Mouse (Mus musculus): ENCODE measurements around the gene Prkar2b.
A peak's percentile ranks its signal among the peaks of the same experiment; 100 is the strongest.

The Prkar2b gene

DNA sequence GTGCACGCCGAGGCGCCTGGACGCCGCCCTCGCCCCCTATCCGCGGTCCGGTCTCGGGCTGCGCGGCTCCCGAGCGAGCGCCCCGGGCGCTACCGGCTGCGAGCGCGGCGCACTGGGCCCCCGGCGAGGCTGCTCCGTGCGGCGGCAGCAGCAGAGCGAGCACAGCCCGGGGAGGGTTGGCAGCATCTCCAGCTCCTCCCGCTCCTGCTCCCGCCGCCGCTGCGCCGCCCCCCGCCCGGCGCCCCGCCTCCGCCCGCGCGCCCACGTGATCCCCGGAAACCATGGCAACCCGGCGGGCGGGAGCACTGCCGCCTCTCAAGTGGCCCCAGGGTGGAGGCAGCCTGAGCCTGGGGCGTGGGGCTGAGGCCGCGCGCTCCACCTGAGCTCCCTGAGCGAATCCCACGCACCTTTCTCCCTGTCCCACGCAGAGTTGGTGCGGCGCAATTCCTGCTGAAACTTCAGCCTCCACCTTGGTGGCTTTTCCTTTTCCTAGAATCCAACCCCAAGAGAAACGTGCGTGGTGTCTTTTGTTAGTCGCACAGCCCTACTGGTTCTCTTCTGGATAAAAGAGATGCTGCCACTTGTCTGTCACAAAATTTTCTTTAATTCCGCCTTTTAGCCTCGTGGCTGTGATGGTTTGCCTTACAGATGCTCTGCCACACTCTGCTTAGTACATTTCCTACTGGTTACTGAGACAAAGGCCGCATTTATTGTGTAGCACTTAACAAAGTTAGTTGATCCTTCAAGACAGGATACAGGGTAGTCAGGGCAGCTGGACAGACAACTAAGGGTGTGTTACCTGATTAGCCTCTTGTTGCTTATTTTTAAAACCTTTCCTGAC lies at the start of gene Prkar2b:
TSS of gene Prkar2b (minus strand) at position 207 of the 841 bp plus-strand sequence.
- DNase-seq (ENCODE audit: low read depth in 2 of 2, low spot score in 2 of 2): peak; percentile 84 to 88

DNA sequence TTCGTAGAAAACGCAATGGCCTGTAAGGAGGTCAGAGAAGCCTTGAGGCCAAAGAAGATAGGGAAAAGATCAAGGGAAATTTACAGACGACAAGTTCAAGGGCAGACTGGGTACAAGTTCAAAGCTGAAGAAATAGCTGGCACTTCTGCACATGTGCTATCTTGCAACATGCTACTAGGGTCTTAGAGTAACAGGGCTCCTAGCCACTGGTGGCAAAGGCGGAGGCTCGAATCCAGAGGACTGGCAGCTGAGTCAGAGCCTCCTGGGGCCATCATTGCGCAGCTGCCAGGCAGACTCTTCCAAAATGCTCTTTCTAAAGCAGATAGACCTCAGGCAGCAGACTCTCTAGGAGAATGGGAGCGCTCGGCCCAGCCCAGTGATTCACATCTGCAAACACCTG lies 48.1 kb upstream of the Prkar2b start:
- DNase-seq (ENCODE audit: low read depth in 2 of 2, low spot score in 2 of 2): no peak

DNA sequence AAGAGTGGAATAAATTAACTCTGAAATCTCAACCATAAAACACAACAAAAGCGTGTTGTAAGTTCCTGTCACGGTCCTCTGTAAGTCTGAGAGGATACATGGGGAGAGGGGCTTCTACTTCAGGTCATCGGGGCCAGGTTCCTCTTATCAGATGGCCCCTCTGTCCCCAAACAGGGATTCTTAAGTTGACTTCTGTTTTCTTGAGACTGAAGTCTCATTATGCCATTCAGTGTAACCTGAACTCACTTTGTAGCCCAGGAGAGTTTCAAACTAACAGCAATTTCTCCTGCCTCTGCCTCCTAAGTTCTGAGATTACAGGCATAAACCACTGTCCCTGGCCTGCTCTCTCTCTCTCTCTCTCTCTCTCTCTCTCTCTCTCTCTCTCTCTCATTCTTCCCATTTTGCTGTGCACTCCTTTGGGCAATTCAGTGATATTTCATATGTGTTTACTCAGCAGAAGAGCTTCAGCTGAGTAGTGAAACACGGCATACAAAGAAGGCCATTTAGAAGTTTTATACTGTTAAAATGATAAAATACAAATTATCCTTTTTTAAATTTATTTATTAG lies 43.9 kb upstream of the Prkar2b start:
- DNase-seq (ENCODE audit: low read depth in 2 of 2, low spot score in 2 of 2): no peak

DNA sequence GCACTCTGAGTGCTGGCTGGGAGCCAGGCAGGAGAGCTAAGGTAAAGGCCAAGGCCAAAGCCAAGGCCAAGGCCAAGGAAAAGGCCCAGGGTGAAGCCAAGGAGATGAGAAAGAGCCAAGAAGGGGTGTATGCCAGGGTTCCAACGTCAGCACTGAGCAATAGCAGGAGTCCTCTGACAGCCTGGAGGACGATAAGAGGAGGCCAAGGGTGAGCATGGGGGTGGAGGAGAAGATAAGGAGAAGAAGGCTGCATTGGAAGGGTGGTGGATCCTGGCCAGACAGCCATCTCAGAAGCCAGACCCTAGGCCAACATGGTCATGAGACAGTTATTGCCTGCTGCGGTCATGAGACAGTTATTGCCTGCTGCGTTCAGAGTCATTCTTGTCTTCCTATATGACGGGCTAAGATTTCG lies 43.4 kb upstream of the Prkar2b start:
- no peak for DNase-seq (ENCODE audit: low read depth in 2 of 2, low spot score in 2 of 2)

DNA sequence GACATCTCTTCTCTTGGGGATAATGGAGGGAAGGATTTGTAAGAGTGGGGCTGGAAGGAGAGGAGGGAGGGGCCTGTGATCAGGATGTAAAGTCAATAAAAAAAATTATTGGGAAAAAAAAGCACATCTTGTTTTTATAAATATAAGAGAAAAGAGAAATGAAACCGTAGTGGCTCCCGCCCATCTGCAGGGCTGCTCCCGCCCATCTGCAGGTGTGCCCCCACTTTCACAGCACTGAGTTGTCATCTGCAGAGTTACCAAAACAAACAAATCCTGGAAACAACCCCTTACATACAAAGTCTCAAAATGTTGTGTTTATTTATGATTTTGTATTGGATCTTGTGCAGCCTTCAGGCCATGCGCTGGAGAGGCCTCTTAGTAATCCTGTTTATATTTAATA lies 40.2 kb upstream of the Prkar2b start:
- no peak for DNase-seq (ENCODE audit: low read depth in 2 of 2, low spot score in 2 of 2)

DNA sequence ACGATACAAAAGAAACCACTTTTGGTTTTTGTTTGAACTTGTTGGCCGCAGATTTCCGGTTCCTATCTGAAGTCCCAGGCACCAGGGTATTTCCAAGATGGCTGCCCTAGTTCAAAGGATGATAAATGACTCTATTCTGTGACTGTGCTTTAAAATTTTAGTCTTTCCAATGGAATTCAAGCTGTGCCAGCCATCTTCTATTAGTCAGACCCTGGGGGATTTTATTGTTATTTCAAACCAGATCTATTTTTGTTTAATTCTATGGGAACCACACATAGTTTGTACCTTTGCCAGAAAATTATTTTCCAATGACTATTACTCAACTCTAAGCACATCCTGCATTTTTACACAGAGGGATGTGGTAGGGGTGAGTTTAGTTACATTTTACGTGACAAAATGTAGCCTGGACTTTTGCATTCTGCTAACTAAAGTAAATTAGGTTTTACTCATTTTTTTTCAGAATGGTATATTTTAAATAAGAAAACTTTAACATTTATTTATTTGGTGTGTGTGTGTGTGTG lies 38.6 kb upstream of the Prkar2b start:
- no peak for DNase-seq (ENCODE audit: low read depth in 2 of 2, low spot score in 2 of 2)

DNA sequence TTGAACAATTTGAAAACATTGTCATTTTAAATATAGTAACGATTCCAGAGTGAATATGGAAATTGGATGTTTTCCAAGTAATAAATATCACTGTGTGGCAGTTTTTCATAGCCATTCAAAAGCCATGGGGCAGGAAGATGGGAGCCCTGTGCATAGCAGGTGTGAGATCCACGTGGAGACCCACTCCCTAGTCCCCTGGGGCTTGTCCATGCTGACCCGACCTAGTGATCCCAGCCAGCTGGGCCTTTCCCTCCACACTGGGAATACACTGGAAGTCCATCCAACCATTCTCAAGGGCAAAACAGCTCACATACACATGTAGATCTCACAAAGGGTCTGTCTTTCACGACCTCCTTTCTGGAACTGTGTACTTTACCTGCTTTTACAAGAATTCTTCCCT lies 37.5 kb upstream of the Prkar2b start:
- no peak for DNase-seq (ENCODE audit: low read depth in 2 of 2, low spot score in 2 of 2)

DNA sequence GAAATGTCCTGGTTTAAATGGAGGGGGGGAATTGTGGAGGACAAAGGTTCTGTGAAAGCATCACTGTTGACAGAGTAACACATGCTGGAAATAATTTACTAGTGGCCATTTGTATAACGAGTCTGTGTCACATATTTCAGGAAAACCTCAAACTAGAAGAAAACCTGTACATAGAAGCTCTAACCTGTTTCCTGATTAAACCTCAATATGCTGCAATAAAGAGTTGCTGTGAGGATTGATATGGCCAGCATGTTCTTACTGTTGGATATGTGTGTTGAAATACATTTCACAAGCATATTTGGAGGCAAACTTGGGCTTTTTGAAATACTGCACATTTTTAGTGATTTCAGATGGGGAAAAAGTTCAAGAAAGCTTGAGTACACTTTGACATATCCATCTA lies 36.0 kb upstream of the Prkar2b start:
- no peak for DNase-seq (ENCODE audit: low read depth in 2 of 2, low spot score in 2 of 2)

DNA sequence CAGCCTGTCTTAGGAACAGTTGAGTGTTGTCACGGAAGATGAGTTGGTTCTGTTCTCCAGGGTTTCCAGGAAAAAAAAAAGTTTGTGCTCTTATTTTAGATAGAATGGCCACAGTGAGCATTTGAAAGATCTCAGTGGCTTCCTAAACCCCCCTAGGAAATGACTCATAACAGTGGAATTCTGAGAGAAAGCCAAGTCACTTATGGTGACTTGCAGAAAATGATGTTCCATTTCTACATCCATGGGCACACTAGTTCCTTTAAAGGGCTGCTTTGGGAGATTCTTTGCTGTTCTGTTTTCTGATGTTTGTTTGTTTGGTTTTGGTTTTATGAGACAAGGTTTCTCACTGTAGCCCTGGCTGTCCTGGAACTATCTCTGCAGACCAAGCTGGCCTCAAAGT lies 34.1 kb upstream of the Prkar2b start:
- DNase-seq (ENCODE audit: low read depth in 2 of 2, low spot score in 2 of 2): no peak

DNA sequence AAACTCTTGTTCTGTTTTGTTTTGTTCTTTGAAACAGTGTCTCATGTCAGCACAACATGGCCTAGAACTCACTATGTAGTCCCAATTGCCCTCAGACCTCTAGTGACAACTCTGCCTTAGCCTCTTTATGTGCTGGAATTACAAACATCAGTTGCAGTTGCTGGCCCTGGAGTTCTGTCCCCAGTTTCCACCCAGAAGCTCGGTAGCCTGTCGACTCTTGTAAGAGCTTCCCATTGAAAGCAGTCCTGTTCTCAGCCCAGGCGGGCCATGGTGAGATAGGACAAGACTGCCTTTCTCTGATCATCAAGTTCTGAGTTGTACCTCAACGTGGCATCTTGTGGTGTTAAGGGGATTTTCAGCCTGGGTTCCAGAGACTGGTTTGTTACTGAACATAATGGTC lies 31.4 kb upstream of the Prkar2b start:
- DNase-seq (ENCODE audit: low read depth in 2 of 2, low spot score in 2 of 2): no peak

DNA sequence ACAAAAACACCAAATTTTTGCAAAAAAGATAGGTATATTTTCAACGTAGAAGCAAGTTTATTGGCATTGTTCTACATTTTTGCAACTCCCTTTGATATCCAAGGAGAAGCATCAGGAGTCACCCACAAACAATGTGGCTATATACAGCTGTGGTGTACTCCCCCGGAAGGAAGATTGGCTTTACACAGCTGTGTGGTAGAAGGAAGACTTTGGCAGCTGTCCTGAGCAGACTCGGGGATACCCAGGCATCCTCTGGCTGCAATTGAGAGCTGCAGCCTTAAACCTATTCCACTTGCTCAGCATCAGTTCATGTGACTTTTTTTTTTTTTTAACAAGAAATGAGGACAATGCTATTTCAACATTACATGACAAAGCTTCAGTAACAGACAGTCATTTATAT lies 27.5 kb upstream of the Prkar2b start:
- DNase-seq (ENCODE audit: low read depth in 2 of 2, low spot score in 2 of 2): no peak

DNA sequence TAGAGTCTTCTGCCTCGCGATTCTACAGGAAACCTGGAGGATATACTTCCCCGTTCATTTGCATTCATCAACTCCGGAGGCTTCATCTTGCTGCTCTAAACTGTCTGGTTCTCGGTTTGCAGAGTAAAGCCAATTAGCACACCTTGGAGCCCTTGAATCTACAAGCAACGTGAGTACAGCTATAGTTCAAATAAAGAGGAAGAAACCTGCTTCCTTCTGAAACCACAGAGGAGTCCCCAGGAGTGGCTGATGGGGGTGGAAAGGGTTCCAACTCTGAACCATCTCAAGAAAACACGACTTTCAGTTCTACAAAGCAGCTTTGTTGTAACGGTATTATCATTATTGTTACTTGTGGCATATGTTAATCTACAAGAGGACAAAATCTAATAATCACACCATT lies 26.2 kb upstream of the Prkar2b start:
- DNase-seq (ENCODE audit: low read depth in 2 of 2, low spot score in 2 of 2): no peak

DNA sequence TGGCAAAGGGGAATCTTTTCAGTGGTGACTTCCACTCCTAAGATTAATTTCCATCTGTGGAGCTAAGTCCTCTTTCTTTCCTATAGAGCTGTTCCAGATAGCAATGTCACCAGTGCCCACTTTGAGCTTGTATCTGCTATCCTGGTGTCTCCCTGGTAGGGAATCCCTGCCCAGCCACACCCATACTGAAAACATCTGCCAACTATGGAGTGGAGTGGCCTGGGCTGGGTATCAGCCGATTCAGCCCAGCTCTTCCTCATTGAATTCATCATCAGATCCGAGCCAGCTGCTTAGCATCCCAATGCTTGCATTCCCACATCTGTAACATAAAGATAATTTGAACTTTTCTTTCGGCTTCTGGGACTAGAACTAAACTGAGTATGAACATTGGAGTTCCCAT lies 25.8 kb upstream of the Prkar2b start:
- DNase-seq (ENCODE audit: low read depth in 2 of 2, low spot score in 2 of 2): no peak

DNA sequence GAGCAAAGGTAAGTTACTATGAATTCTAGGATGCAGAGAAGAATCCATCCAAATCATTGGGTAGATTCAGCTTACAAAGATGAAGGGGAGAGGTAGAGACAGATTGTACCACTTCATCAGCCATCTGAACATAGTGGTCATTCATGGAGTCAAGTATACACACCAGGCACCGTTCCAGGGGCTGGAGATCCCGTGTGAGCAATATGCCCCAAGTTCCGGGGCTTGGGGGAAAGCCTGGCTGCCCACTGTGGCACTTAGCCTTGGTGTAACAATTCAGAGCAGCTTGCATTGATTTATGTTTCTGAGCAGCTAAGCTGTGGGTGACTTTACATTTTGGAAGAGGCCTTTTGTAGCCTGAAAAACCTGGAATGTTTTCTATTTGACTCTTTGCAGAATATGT lies 24.8 kb upstream of the Prkar2b start:
- no peak for DNase-seq (ENCODE audit: low read depth in 2 of 2, low spot score in 2 of 2)

DNA sequence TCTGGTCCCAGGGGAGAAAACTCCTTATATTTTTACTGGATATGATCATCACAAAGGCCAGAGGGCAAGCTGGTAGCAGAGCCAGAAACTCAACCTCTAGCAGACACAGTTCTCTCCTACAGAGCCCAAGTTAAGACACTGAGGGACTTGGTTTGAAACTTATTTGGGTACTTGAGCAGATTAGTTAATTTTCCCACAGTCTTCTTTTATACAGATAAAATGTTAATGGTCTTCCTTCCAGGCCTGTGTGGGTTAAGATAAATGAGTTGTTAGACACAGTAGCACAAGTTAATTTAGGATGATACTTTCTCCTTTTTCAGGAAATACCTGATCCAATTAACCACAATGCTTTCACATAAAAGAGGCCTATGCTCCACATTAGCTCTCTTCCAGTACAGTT lies 24.1 kb upstream of the Prkar2b start:
- DNase-seq (ENCODE audit: low read depth in 2 of 2, low spot score in 2 of 2): no peak

DNA sequence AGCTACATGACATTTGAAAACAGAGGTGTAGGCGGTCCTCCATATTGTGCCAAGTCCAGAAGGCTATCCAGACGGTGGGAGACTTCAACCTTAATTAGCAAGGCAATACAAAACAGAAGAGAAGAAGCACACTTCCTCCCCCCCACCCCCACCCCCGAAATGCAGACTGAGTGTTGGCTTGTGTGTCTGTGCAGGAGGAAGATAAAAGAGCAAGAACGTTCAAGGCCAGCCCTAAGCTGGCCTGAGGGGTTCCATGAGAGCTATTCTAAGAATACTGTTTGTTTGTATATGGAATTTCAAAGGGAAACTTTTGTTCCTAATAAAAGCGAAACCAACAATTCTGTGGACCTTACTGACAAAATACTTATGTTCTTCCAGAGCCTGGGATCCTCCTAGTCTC lies 23.5 kb upstream of the Prkar2b start:
- no peak for DNase-seq (ENCODE audit: low read depth in 2 of 2, low spot score in 2 of 2)

DNA sequence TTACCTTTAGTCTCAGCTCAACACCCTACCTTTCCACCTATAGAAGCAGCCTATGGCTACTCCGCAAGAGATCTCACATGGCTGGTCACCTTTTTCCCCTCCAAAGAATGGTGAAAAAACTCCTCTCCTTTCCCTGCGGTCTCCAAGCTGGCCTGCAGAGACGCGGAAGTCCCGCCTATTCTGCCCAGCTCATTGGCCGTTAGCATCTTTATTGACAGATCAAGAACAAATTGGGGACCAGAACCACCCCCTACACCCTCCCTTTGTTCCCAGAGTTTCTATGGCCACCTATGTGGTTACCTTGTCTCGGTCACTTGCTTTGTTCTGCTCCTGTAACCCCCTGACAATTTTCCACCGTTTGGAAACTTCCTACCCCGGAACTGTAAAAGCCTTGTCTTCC lies 19.6 kb upstream of the Prkar2b start:
- DNase-seq (ENCODE audit: low read depth in 2 of 2, low spot score in 2 of 2): no peak

DNA sequence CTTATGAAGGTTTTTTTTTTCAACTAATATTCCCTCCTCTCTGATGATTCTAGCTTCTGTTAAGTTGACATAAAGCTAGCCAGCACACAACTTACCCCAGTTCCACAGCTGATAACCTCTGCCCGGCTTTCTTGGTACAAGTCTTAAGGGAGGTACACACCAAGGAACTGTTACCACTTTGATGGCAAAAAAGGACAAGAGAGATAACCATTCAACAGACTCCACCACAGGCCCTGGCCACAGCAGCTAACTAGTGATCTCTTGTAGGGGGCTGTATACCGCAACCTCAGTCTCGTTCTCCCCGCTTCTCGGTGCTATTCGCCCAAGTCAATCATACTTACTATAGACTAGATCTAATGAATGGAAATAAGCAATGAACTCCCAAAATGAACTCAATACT lies 16.3 kb upstream of the Prkar2b start:
- no peak for DNase-seq (ENCODE audit: low read depth in 2 of 2, low spot score in 2 of 2)

DNA sequence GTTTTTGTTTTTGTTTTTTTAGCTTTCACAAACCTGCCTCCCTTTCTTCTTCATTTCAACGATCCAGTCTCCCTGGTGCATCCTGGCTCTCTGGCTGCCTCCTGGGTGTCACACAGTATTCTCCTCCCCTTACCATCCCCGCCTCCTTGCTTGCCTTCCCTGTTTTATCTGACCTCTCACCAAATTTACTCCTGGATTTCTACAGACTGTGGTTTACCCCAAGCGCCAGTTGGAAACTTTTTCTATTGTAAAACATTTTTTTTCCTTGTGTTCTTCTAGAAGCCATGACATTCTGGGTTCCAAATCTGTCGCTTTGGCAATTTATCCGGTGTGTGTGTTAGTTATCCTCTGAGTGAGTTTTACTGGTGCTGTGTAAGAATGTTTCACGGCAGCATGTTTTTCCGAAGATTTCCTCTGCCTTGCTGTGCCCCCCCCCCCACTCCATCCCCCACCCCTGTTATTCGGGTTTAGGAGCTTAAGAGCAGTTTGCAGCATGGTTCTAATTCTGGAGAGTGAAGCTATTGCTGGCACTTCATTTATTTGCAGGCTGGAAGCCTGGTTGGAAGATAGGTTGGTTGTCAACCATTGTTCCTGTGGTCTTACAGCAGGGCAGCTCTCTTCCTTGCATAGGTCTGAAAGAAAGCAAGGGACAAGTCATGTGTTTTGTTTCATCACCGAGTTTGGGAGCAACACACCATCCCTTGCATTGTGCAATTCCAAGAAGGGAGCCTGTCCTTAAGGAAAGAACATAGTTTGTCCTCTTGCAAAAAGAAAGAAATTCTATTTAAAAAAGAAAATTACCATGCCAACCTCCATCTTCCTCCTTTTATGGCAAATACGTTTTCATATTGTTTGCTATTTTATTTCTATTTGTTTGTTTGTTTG lies 15.0 kb upstream of the Prkar2b start:
- no peak for DNase-seq (ENCODE audit: low read depth in 2 of 2, low spot score in 2 of 2)

DNA sequence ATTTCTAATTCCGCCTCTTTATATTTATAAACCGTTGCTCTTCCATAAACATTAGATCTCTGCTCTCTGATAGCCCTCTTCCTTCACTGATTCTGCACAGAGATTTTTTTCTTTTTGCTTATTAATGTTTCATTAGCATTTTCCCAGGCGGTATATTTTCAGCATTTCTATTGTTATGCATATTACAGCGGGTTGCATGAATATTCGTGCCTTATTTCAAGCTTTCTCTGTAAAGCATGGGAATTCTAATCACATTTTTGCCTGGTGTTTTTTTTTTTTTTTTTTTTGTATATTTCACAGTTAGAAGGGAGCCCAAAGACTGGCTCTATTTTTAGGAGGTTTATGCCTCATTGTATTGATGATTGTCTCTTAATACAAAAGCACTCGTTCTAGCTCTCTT lies 13.2 kb upstream of the Prkar2b start:
- DNase-seq (ENCODE audit: low read depth in 2 of 2, low spot score in 2 of 2): no peak

DNA sequence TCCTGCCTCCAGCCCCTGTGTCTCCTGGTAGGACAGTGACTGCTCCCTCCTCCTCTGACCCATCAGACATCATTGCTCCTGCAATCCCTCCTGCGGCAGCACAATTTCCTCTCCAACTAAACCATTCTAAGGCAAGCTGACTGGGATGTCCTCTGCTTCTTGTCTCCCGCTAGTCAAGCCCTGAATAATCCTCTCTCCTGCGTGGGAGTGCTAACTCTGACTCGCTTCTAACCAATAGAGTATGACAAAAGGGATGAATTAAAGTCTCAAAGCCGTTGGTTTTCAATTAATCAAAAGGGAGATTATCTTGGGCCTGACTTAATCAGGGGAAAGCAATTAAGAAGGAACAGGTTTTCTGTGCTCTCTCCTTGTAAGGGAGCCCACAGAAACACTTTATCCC lies 4.9 kb upstream of the Prkar2b start:
- DNase-seq (ENCODE audit: low read depth in 2 of 2, low spot score in 2 of 2): no peak
